Mouse (Mus musculus) liver, postnatal 0 days (tissue): ENCODE measurements at regions not wholly inside any gene's neighbourhood (a gene's known extent, or its start where the extent isn't known, plus 50 kb on each side); places are given as distances from the start of the nearest gene placed in this dataset.
A peak's percentile ranks its signal among the peaks of the same experiment; 100 is the strongest.

Experiments
- ATAC-seq: fragments of 200-750 bp; cut with Nextera tagmentation; 2 replicates; pipeline ENCODE4 v1.8.0; 2017; ENCODE audit warnings: mild to moderate bottlenecking, moderate library complexity
- DNase-seq: peaks from one replicate; pipeline ENCODE4 v3.0.0-alpha.2; 2016
- H3K27ac ChIP-seq: fragments of 300-500 bp; sonication (generic); 2 replicates; pipeline ENCODE4 v1.5.1; 2014; ENCODE audit warnings: antibody characterized with exemption, moderate library complexity, mild to moderate bottlenecking, low read depth
- H3K27me3 ChIP-seq: fragments of 300-500 bp; sonication (generic); 2 replicates; pipeline ENCODE4 v1.6.1; 2014; ENCODE audit warnings: low read length, control low read depth, mixed read lengths; ENCODE audit not compliant: insufficient read depth
- H3K36me3 ChIP-seq: fragments of 300-500 bp; sonication (generic); replicated peaks from 2 replicates; pipeline ENCODE4 v1.6.1; 2014; ENCODE audit warnings: mild to moderate bottlenecking, control low read depth, low read length, moderate library complexity, mixed read lengths; ENCODE audit not compliant: insufficient read depth
- H3K4me1 ChIP-seq: fragments of 300-500 bp; sonication (generic); 2 replicates; pipeline ENCODE4 v1.6.1; 2014; ENCODE audit warnings: antibody characterized with exemption, mild to moderate bottlenecking, control low read depth; ENCODE audit not compliant: insufficient read depth
- H3K4me2 ChIP-seq: fragments of 300-500 bp; sonication (generic); 2 replicates; pipeline ENCODE4 v1.6.1; 2014; ENCODE audit warnings: low read depth, mild to moderate bottlenecking, low read length, moderate library complexity, mixed read lengths
- H3K4me3 ChIP-seq: fragments of 300-500 bp; sonication (generic); 2 replicates; pipeline ENCODE4 v1.5.1; 2014; ENCODE audit warnings: low read depth, low read length
- H3K9ac ChIP-seq: fragments of 300-500 bp; sonication (generic); replicated peaks from 2 replicates; pipeline ENCODE4 v1.6.1; 2014; ENCODE audit warnings: mild to moderate bottlenecking, moderate library complexity
- H3K9me3 ChIP-seq: fragments of 300-500 bp; sonication (generic); 2 replicates; pipeline ENCODE4 v1.6.1; 2016; ENCODE audit warnings: mild to moderate bottlenecking, control low read depth, low read length, mixed read lengths
- CTCF ChIP-seq: sonication (generic); IDR thresholded peaks from 2 replicates; pipeline ENCODE4 v1.5.1; 2016; ENCODE audit warnings: antibody characterized with exemption, low read depth
- EP300 ChIP-seq: IDR thresholded peaks from 2 replicates; pipeline ENCODE4 v1.6.1; 2016; ENCODE audit warnings: antibody characterized with exemption, low read depth, mild to moderate bottlenecking
- WGBS: fragments of 180-500 bp; shearing (Covaris S2); extraction: QIAGEN DNeasy Blood & Tissue Kit; methylation state at CpG from one replicate; pipeline ENCODE4 v1.1.7; 2014; ENCODE audit not compliant: insufficient replicate concordance; 5-methylcytosine and 5-hydroxymethylcytosine counted together

DNA sequence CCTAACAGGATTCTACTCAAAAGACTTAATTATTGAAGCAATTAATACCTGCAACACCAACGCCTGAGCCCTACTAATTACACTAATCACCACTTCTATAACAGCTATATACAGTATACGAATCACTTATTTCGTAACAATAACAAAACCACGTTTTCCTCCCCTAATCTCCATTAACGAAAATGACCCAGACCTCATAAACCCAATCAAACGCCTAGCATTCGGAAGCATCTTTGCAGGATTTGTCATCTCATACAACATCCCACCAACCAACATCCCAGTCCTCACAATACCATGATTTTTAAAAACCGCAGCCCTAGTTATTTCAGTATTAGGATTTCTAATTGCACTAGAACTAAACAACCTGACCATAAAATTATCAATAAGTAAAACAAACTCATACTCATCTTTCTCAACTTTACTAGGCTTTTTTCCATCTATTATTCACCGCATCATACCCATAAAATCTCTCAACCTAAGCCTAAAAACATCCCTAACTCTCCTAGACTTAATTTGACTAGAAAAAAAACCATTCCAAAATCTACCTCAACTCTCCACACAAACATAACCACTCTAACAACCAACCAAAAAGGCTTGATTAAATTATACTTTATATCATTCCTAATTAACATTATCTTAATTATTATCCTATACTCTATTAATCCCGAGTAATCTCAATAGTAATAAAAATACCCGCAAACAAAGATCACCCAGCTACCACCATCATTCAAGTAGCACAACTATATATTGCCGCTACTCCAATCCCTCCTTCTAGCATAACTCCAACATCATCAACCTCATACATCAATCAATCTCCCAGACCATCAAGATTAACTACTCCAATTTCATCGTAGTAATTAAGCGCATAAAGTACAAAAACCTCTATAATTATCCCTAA, 830.9 kb upstream of the Tyrp1 start:
- Histone ChIP-seq H3K4me1 (no peaks in the 10 kb centered on the region), H3K9ac (no peak overlapping the region), H3K36me3 (no peaks in the 10 kb centered on the region), H3K4me2 (no peak overlapping the region), H3K27ac (no peak overlapping the region), H3K9me3 (no peaks in the 10 kb centered on the region), H3K4me3 (no peak overlapping the region), H3K27me3 (no peaks in the 10 kb centered on the region)
- TF ChIP-seq CTCF (no peak), EP300 (no peak)
- 80% methylated on average over 14 of the region's 14 CpGs for WGBS
- ATAC-seq (peak; percentile 100), DNase-seq (no peak)

DNA sequence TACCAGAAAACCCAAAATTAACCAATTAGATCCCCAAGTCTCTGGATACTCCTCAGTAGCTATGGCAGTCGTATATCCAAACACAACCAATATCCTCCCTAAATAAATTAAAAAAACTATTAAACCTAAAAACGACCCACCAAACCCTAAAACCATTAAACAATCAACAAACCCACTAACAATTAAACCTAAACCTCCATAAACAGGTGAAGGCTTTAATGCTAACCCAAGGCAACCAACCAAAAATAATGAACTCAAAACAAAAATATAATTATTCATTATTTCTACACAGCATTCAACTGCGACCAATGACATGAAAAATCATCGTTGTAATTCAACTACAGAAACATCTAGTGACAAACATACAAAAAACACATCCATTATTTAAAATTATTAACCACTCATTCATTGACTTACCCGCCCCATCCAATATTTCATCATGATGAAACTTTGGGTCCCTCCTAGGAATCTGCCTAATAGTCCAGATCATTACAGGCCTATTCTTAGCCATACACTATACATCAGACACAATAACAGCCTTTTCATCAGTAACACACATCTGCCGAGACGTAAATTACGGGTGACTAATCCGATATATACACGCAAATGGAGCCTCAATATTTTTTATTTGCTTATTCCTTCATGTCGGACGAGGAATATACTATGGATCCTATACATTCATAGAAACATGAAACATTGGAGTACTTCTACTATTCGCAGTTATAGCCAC, 830.1 kb upstream of the Tyrp1 start:
- Histone ChIP-seq H3K4me3 (no peak overlapping the region), H3K9me3 (no peaks in the 10 kb centered on the region), H3K4me2 (no peak overlapping the region), H3K4me1 (no peaks in the 10 kb centered on the region), H3K27me3 (no peaks in the 10 kb centered on the region), H3K9ac (no peak overlapping the region), H3K27ac (no peak overlapping the region), H3K36me3 (no peaks in the 10 kb centered on the region)
- DNase-seq: no peak
- ATAC-seq: peak; percentile 82
- no peak for TF ChIP-seq CTCF
- no peak for TF ChIP-seq EP300
- 72% methylated on average over 13 of the region's 13 CpGs for WGBS

DNA sequence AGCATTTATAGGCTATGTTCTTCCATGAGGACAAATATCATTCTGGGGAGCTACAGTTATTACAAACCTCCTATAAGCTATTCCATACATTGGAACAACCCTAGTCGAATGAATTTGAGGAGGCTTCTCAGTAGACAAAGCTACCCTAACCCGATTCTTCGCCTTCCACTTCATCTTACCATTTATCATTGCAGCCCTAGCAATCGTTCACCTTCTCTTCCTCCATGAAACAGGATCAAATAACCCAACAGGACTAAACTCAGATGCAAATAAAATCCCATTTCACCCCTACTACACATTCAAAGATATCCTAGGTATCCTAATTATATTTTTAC, 829.6 kb upstream of the Tyrp1 start:
- no peaks in the 10 kb centered on the region for H3K4me1 ChIP-seq
- no peaks in the 10 kb centered on the region for H3K9me3 ChIP-seq
- H3K4me3 ChIP-seq: no peak overlapping the region
- H3K27me3 ChIP-seq: no peaks in the 10 kb centered on the region
- no peak overlapping the region for H3K4me2 ChIP-seq
- no peak for TF ChIP-seq EP300
- TF ChIP-seq CTCF: no peak
- H3K27ac ChIP-seq: no peak overlapping the region
- ATAC-seq: no peak
- no peak overlapping the region for H3K9ac ChIP-seq
- no peak for DNase-seq
- WGBS: 76% methylated on average over 4 of the region's 4 CpGs
- H3K36me3 ChIP-seq: no peaks in the 10 kb centered on the region

DNA sequence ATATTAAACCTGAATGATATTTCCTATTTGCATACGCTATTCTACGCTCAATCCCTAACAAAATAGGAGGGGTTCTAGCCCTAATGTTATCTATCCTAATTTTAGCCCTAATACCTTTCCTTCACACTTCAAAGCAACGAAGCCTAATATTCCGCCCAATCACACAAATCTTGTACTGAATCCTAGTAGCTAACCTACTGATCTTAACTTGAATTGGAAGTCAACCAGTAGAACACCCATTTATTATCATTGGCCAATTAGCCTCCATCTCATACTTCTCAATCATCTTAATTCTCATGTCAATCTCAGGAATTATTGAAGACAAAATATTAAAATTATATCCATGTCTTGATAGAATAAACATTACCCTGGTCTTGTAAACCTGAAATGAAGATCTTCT, 829.1 kb upstream of the Tyrp1 start:
- Histone ChIP-seq H3K27me3 (no peaks in the 10 kb centered on the region), H3K27ac (no peak overlapping the region), H3K9ac (no peak overlapping the region), H3K4me1 (no peaks in the 10 kb centered on the region), H3K9me3 (no peaks in the 10 kb centered on the region), H3K36me3 (no peaks in the 10 kb centered on the region), H3K4me3 (no peak overlapping the region), H3K4me2 (no peak overlapping the region)
- no peak for ATAC-seq
- DNase-seq: no peak
- no peak for TF ChIP-seq CTCF
- TF ChIP-seq EP300: no peak
- 83% methylated on average over 4 of the region's 4 CpGs for WGBS

DNA sequence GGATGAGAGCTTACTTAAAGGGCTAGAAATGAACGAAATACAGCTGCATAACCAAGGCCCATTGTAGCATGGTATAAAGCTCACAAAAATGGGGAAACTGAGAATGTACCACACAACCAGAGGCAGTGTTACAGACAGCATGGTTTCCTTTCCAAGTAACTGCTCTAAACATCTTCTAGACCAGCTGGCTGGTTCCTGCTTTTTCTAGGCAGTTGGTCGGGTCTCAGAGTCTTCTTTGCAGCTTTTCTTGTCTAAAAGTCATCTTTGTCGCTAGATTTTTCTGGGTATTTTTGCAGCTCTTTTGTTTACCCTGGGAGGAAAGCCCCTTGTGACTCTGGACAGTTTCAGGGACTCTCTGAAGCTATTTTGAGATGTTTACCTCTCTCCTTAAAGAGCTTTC, 806.0 kb upstream of the Tyrp1 start:
- DNase-seq: no peak
- no peaks in the 10 kb centered on the region for H3K27me3 ChIP-seq
- WGBS: 47% methylated on average over 3 of the region's 3 CpGs
- H3K9me3 ChIP-seq: no peaks in the 10 kb centered on the region
- H3K36me3 ChIP-seq: no peaks in the 10 kb centered on the region
- no peak for ATAC-seq
- no peak overlapping the region for H3K27ac ChIP-seq
- no peaks in the 10 kb centered on the region for H3K4me1 ChIP-seq
- no peak overlapping the region for H3K4me3 ChIP-seq
- H3K4me2 ChIP-seq: no peak overlapping the region
- no peak overlapping the region for H3K9ac ChIP-seq
- TF ChIP-seq CTCF (no peak), EP300 (no peak)

DNA sequence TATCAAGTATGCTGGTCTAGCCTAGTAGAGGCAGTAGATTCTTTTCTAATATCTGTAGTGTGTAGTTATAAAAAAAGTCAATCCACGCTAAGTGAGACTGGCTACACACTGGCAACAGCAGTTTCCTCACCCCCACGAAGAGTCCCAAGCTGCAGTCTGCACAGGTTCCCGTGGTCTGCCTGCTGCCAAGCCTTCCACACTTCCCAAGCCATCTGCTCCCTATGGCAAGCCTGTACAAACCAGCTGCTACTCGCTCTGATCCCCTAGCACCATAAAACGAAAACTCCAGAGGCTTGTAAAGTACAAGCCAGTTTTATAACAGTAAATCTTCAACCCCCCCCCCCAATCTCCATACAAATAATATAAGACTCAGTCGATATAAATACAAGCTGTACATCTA, 786.0 kb upstream of the Tyrp1 start:
- no peak for DNase-seq
- Histone ChIP-seq H3K27ac (no peak overlapping the region), H3K9me3 (no peaks in the 10 kb centered on the region), H3K4me2 (no peak overlapping the region), H3K27me3 (no peaks in the 10 kb centered on the region), H3K36me3 (no peaks in the 10 kb centered on the region), H3K4me3 (no peak overlapping the region), H3K9ac (no peak overlapping the region), H3K4me1 (no peaks in the 10 kb centered on the region)
- 68% methylated on average over 6 of the region's 6 CpGs for WGBS
- TF ChIP-seq EP300: no peak
- TF ChIP-seq CTCF: no peak
- ATAC-seq: no peak
